Mouse (Mus musculus) kidney, adult 2 months (tissue): ENCODE measurements around the gene Uqcc1. TPM values are rescaled to one million over a fixed set of nuclear protein-coding genes. Genes with fewer than 3 reads are reported as not detected.

ENCODE experiments used
- DNase-seq: peaks from one replicate; pipeline ENCODE4 v3.0.0; 2021
- H3K27ac ChIP-seq: fragments of 200-500 bp; 2 replicates; pipeline ENCODE4 v1.5.1; 2012; ENCODE audit warnings: low read depth, low read length, control low read depth, inconsistent platforms; ENCODE audit not compliant: insufficient read depth
- H3K27me3 ChIP-seq: fragments of 200-500 bp; replicated peaks from 2 replicates; pipeline ENCODE4 v1.6.1; 2012; ENCODE audit warnings: mild to moderate bottlenecking, moderate library complexity, low read length, inconsistent platforms; ENCODE audit not compliant: control insufficient read depth, insufficient read depth
- H3K36me3 ChIP-seq: fragments of 200-500 bp; 2 replicates; pipeline ENCODE4 v1.6.1; 2012; ENCODE audit warnings: mild to moderate bottlenecking, moderate library complexity, low read length, inconsistent platforms; ENCODE audit not compliant: control insufficient read depth, insufficient read depth
- H3K4me1 ChIP-seq: fragments of 200-500 bp; 2 replicates; pipeline ENCODE4 v1.6.1; 2011; ENCODE audit warnings: low read length; ENCODE audit not compliant: control insufficient read depth, insufficient read depth
- H3K4me3 ChIP-seq: fragments of 200-500 bp; 2 replicates; pipeline ENCODE4 v1.5.1; 2011; ENCODE audit warnings: mild to moderate bottlenecking, low read depth, low read length, control low read depth; ENCODE audit not compliant: insufficient read depth
- CTCF ChIP-seq: fragments of 200-500 bp; conservative IDR thresholded peaks from 2 replicates; pipeline ENCODE4 v1.5.1; 2011; ENCODE audit warnings: low read depth, mild to moderate bottlenecking, control low read depth, low read length, moderate library complexity, mixed read lengths; ENCODE audit not compliant: insufficient read depth, insufficient read length
- POLR2A ChIP-seq: fragments of 200-500 bp; IDR thresholded peaks from one replicate; pipeline ENCODE4 v1.6.1; 2011; ENCODE audit warnings: low read depth, low read length, control low read depth
- WGBS: fragments of 180-500 bp; shearing (Covaris S2); methylation state at CpG from one replicate; pipeline ENCODE4 v1.1.7; 2018; 5-methylcytosine and 5-hydroxymethylcytosine counted together
- polyA plus RNA-seq: library from polyadenylated mRNA; depleted of rRNA; stranded (reverse); fragments of >200 nt; gene quantifications from 2 replicates; pipeline ENCODE4 v1.2.3, GENCODE M21; 2012

Uqcc1 gene
- polyA plus RNA-seq, 1 experiment: 74.9 TPM

- Histone ChIP-seq H3K4me3 (no peak overlapping the region), H3K27me3 (no peaks in the 10 kb centered on the region), H3K4me1 (peaks cover 3% of the 10 kb centered on the region; the same call in 1 of the 2 replicates), H3K27ac (no peak overlapping the region), H3K36me3 (peaks cover 1% of the 10 kb centered on the region; the same call in 1 of the 2 replicates)
- DNase-seq: peak; percentile 76
- TF ChIP-seq CTCF: no peak
- no peak for TF ChIP-seq POLR2A
- 42% methylated on average over 5 of the region's 5 CpGs for WGBS
Measured at GRCm38 (mm10) chr2:155959981-155960380, 29.9 kb upstream of the Uqcc1 start.

DNA sequence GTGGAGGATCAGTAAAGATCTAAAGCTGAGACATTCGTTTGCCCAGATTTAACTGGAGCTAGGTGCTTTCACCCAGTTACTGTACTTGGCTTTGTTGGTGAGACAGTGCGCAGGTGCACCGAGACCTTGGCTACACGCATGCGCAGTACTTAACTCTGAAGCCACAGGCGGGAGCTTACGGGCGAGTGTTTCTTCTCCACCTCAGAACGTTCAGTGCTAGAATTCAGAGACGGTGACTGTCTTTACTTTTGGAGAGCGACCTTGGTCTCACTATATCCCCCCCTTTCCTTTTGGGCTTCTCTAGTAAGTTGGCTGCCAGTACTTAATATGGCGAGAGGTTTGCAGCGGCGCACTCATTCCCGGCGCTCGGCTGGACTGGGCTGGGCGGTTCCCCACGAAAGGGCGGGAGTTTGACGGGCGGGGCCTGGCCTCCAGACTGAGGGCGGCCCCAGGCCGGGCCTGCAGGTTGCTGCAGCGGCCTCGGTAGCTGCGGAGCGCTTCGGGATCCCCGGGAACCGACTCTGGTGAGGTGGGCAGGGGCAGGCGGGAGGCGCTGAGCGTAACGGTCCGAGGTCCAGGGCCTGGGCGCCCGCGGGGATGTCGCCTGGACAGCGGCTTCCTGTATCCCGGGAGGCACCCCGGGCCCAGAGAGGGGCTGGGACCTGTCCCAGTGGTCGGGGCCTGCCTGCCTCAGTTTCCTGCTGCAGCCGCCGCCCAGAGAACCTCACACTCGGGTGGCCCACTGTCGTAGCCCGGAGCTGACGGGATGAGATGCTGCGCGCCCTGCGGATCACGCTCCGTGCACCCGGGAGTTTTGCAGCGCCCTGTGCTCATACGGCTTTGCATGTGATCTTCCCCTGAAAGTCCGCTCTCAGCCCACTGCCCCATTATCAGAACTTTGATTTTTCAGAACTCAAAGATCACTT is 26.3 kb upstream of the Uqcc1 start, which contains the start of gene Cep250:
Gene Cep250 (plus strand): TSS at position 325 of the 926 bp plus-strand sequence.
- TF ChIP-seq CTCF (no peak), POLR2A (peak; percentile 37)
- Histone ChIP-seq H3K27ac (peak within 1 kb of the TSS; percentile 98), H3K36me3 (no peaks in the 10 kb centered on the region), H3K4me3 (peak within 1 kb of the TSS; percentile 97), H3K27me3 (no peaks in the 10 kb centered on the region), H3K4me1 (peaks cover 3% of the 10 kb centered on the region; the same call in 1 of the 2 replicates)
- under 1% methylated on average over 59 of the region's 59 CpGs for WGBS
- DNase-seq: peak; percentile 95

GRCm38 (mm10) chr2:155952006-155952405 is 21.9 kb upstream of the Uqcc1 start:
- Histone ChIP-seq H3K36me3 (no peaks in the 10 kb centered on the region), H3K27me3 (no peaks in the 10 kb centered on the region), H3K27ac (no peak overlapping the region), H3K4me1 (no peaks in the 10 kb centered on the region), H3K4me3 (no peak overlapping the region)
- peak; percentile 84 for DNase-seq
- TF ChIP-seq CTCF (0 out of 2 replicates have a peak, but pooled peaks have one; percentile 27), POLR2A (no peak)

DNA sequence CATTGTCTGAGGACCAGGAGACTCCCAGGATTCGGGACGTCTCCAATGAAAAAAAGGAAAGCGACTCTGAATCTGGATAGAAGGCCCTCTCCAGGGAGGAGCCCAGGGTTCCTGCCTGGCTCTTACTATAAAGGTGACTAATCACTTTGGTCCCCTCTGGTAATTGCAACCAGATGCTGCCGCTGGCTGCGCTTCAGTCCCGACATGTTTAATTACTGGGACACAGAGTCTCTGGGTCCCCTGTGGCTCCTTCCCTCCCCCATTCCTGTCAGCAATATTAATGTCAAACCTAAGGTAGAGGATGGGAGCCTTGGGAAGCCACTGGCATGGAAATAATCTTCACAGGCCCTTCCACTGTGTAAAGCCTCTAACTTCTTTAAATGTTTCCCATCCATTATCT is 19.3 kb upstream of the Uqcc1 start:
- DNase-seq: no peak
- WGBS: 53% methylated on average over 6 of the region's 6 CpGs
- no peak for TF ChIP-seq CTCF
- TF ChIP-seq POLR2A: no peak
- Histone ChIP-seq H3K4me3 (no peak overlapping the region), H3K36me3 (no peaks in the 10 kb centered on the region), H3K4me1 (no peaks in the 10 kb centered on the region), H3K27me3 (no peaks in the 10 kb centered on the region), H3K27ac (no peak overlapping the region)

DNA sequence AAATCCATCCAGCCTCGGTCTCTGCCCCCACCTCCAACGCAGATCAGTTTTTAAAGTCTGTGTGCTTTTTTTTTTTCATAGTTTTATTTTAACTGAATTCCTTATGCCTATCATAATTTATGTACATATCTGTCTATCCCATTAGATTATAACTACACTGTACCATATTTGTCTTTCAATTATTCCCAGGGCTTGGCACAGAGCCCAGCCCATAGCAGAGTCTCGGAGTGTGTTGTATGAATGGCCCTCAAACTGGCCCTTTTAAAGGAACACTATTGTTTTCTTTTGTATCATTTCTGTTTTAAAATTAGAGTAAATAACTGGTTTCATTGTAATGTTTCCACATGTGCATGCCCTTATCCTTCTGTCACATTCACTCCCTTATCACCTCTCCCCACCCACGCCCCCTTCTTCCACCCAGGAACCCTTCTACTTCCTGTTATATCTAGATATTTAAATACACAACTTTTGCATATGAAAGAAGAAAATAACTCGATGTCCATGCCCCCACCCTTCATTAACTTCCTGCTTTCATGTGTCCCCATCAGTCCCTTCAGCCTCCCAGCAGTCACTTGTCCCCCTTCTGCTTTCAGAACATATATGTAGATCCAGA is 17.4 kb upstream of the Uqcc1 start:
- 46% methylated on average over 5 of the region's 5 CpGs for WGBS
- no peak overlapping the region for H3K4me3 ChIP-seq
- H3K4me1 ChIP-seq: no peaks in the 10 kb centered on the region
- TF ChIP-seq CTCF (no peak), POLR2A (no peak)
- no peak for DNase-seq
- H3K27me3 ChIP-seq: no peaks in the 10 kb centered on the region
- H3K27ac ChIP-seq: no peak overlapping the region
- H3K36me3 ChIP-seq: no peaks in the 10 kb centered on the region

GRCm38 (mm10) chr2:155946499-155946898 is 16.4 kb upstream of the Uqcc1 start:
- no peak overlapping the region for H3K27ac ChIP-seq
- no peak for TF ChIP-seq POLR2A
- no peak for TF ChIP-seq CTCF
- H3K4me3 ChIP-seq: no peak overlapping the region
- WGBS: 41% methylated on average over 4 of the region's 4 CpGs
- no peaks in the 10 kb centered on the region for H3K27me3 ChIP-seq
- no peaks in the 10 kb centered on the region for H3K36me3 ChIP-seq
- H3K4me1 ChIP-seq: no peaks in the 10 kb centered on the region
- no peak for DNase-seq

- peak; percentile 55 for DNase-seq
- no peak for TF ChIP-seq POLR2A
- peak; percentile 81 for TF ChIP-seq CTCF
- no peaks in the 10 kb centered on the region for H3K36me3 ChIP-seq
- no peak overlapping the region for H3K27ac ChIP-seq
- H3K27me3 ChIP-seq: no peaks in the 10 kb centered on the region
- H3K4me3 ChIP-seq: no peak overlapping the region
- no peaks in the 10 kb centered on the region for H3K4me1 ChIP-seq
- 6% methylated on average over 7 of the region's 7 CpGs for WGBS
Measured at GRCm38 (mm10) chr2:155946069-155946468, 16.0 kb upstream of the Uqcc1 start.
